Mouse (Mus musculus) neutrophil, adult 83 days (primary cell): Measurements from ENCODE around the gene Stxbp3. TPM values are rescaled to one million over a fixed set of nuclear protein-coding genes. Genes with fewer than 3 reads are reported as not detected.

Experiments used
- total RNA-seq, 2 experiments: library from RNA; stranded (reverse); gene quantifications; one replicate each; pipeline ENCODE4 v1.2.4; 2023

Gene Stxbp3
- total RNA-seq, result 10 to 100 TPM; 38.1 to 52.3 TPM

GRCm38 (mm10) chr3:108840000-108840715 is at the start of gene Stxbp3:
Stxbp3 (minus strand) TSS chr3:108840526.

GRCm38 (mm10) chr3:108889908-108890307 is 49.6 kb upstream of the Stxbp3 start, which contains the start of gene Fndc7:
Fndc7 (minus strand) TSS chr3:108890008.

Other genes starting within 250 kb of the Stxbp3 start
- gene Wdr47, start 249.2 kb downstream of the Stxbp3 start, total RNA-seq, result 1 to 10 TPM; 5.7 to 7.9 TPM
- 10 to 100 TPM; 17.9 to 21.8 TPM for gene Clcc1, start 186.6 kb downstream of the Stxbp3 start, total RNA-seq
- gene Gpsm2, start 118.2 kb downstream of the Stxbp3 start, total RNA-seq, result 10 to 100 TPM; 24.5 to 32.1 TPM
- gene Aknad1, start 100.9 kb downstream of the Stxbp3 start, total RNA-seq, result under 1 TPM; 0.07 to 0.53 TPM
- gene Fndc7, start 49.5 kb upstream of the Stxbp3 start, total RNA-seq, result under 1 TPM in 1 of 2 experiments, not detected in 1; 0.22 TPM
- 10 to 100 TPM; 80.0 to 93.5 TPM for gene Prpf38b, start 71.2 kb upstream of the Stxbp3 start, total RNA-seq
- not detected for gene Henmt1, start 99.3 kb upstream of the Stxbp3 start, total RNA-seq
- not detected for gene Gm9857, start 99.9 kb upstream of the Stxbp3 start, total RNA-seq
- 10 to 100 TPM; 14.9 to 16.4 TPM for gene Fam102b, start 187.1 kb upstream of the Stxbp3 start, total RNA-seq
- gene Slc25a54, start 239.9 kb upstream of the Stxbp3 start, total RNA-seq, result not detected